Mouse (Mus musculus): Measurements from ENCODE around the gene Rlf.

GRCm38 (mm10) chr4:121179669-121180068 lies 35.2 kb downstream of the Rlf start:
- TF ChIP-seq POLR2A (IDR thresholded peaks at IDR 0.05; ENCODE audit: insufficient read depth, low read length) (no peak), CTCF (IDR thresholded peaks at IDR 0.05; ENCODE audit: low read depth, low read length) (no peak), EP300 (IDR thresholded peaks at IDR 0.05; ENCODE audit: insufficient read depth, low read depth, low read length) (no peak)
